Mouse (Mus musculus) bone marrow macrophage, adult 2 months (primary cell): ENCODE data around the gene Ralgps2. TPM values are rescaled to one million over a fixed set of nuclear protein-coding genes. Genes with fewer than 3 reads are reported as not detected.

ENCODE experiments used
- H3K27ac ChIP-seq: 2 replicates; pipeline ENCODE4 v1.5.1; 2012; ENCODE audit warnings: low read depth, low read length; ENCODE audit not compliant: insufficient read depth
- H3K4me1 ChIP-seq: 2 replicates; pipeline ENCODE4 v1.6.1; 2012; ENCODE audit warnings: low read length; ENCODE audit not compliant: control insufficient read depth, insufficient read depth
- H3K4me3 ChIP-seq: 2 replicates; pipeline ENCODE4 v1.5.1; 2012; ENCODE audit warnings: mild to moderate bottlenecking, low read length, moderate library complexity; ENCODE audit not compliant: insufficient read depth
- CTCF ChIP-seq: IDR thresholded peaks from 2 replicates; pipeline ENCODE4 v1.5.1; 2012; ENCODE audit warnings: low read depth, mild to moderate bottlenecking, low read length, moderate library complexity
- POLR2A ChIP-seq: IDR thresholded peaks from 2 replicates; pipeline ENCODE4 v1.6.1; 2012; ENCODE audit warnings: mild to moderate bottlenecking, low read depth, low read length, borderline replicate concordance
- polyA plus RNA-seq: library from polyadenylated mRNA; stranded (reverse); fragments of >200 nt; gene quantifications from 2 replicates; pipeline ENCODE4 v1.2.4, GENCODE M21; 2012; ENCODE audit not compliant: missing spikeins, insufficient read depth, insufficient read length

The Ralgps2 gene
- polyA plus RNA-seq, 1 experiment, result 13.0 TPM

DNA sequence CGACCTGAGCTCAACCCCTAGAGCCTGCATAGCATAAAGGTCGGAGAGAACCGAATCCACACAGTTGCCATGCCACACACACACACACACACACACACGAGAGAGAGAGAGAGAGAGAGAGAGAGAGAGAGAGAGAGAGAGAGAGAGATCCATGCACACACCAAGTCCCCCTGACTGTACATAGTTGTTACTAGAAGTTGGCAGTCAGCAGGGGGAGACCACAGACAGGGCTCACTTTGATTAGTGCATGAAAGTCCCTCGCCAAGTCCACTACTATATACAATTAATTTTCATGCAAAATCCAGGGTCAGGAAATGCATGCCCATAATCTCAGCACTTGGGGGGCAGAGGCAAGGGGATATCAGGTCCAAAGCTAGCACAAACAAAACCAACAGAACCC, 9.2 kb downstream of the Ralgps2 start:
- Histone ChIP-seq H3K4me1 (peaks cover 3% of the 10 kb centered on the region), H3K27ac (no peak overlapping the region), H3K4me3 (no peak overlapping the region)
- no peak for TF ChIP-seq POLR2A
- TF ChIP-seq CTCF, result no peak

DNA sequence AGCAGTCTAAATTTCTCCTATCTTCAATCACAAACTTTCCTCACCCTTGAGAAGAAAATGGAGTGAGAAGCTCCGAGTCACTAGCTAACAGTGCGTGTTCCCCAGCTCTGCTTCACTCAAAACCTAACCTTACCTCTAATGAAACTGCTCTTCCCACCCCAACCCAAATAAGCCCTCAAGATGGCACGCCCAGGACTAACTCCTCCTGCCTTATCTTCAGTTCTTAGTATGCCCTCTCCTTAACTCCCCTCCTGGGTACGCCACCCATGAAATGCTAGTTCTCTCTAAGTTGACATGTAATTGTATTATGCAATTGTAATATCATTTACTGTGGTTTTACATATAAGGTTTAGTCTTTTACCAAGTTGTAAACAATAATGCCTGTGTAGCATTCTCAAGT, 11.2 kb downstream of the Ralgps2 start:
- Histone ChIP-seq H3K27ac (no peak overlapping the region), H3K4me3 (no peak overlapping the region), H3K4me1 (peaks cover 3% of the 10 kb centered on the region)
- TF ChIP-seq POLR2A, result no peak
- no peak for TF ChIP-seq CTCF

DNA sequence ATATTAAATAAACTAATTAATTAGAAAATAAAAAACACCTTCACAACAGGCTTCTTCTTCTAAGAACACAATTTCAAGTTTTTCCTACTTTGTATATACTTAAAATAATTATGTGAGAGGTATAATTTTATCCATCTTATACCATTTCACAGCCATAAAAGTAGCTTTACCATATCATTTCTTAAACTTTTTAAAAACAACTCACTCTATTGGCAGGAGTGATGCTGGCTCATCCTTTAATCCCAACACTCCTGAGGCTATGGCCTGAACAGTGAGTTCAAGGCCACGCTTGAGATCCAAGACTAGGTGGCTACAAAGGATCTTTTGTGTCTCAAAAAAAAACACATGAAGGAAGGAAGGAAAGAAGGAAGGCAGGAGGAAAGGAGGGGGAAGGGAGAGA, 15.9 kb downstream of the Ralgps2 start:
- no peak overlapping the region for H3K27ac ChIP-seq
- TF ChIP-seq CTCF, result no peak
- no peak for TF ChIP-seq POLR2A
- peaks cover 13% of the 10 kb centered on the region for H3K4me1 ChIP-seq
- H3K4me3 ChIP-seq, result no peak overlapping the region

GRCm38 (mm10) chr1:156922921-156923320, 16.5 kb downstream of the Ralgps2 start:
- Histone ChIP-seq H3K27ac (no peak overlapping the region), H3K4me1 (peaks cover 13% of the 10 kb centered on the region), H3K4me3 (no peak overlapping the region)
- TF ChIP-seq POLR2A, result no peak
- no peak for TF ChIP-seq CTCF

GRCm38 (mm10) chr1:156921290-156921994, 18.0 kb downstream of the Ralgps2 start:
- TF ChIP-seq CTCF (no peak), POLR2A (no peak)
- Histone ChIP-seq H3K27ac (peak overlapping the region; percentile 61), H3K4me3 (no peak overlapping the region), H3K4me1 (peaks cover 13% of the 10 kb centered on the region)

- H3K27ac ChIP-seq, result no peak overlapping the region
- peaks cover 13% of the 10 kb centered on the region for H3K4me1 ChIP-seq
- no peak overlapping the region for H3K4me3 ChIP-seq
- TF ChIP-seq CTCF (no peak), POLR2A (no peak)
These were observed 22.0 kb downstream of the Ralgps2 start for GRCm38 (mm10) chr1:156917460-156917859.

DNA sequence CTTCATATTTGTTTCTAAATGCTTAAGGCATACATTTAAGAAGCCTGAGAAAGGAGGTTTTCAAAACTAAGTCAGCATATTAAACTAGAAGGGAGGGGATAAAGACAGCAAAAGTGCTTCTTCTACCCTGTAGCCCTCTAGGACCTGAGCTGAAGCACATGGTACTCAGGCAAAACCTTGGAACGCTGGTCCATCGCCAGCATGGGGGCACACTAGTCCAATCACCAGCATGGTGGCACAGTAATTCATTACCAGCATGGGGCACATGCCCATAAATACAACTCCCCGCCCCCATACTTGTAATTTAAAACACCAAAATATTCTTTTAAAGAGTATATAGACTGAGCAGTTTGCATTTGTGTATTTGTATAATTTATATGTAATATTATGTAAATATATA, 23.1 kb downstream of the Ralgps2 start:
- Histone ChIP-seq H3K27ac (no peak overlapping the region), H3K4me3 (no peak overlapping the region), H3K4me1 (peaks cover 6% of the 10 kb centered on the region)
- TF ChIP-seq POLR2A (no peak), CTCF (no peak)

DNA sequence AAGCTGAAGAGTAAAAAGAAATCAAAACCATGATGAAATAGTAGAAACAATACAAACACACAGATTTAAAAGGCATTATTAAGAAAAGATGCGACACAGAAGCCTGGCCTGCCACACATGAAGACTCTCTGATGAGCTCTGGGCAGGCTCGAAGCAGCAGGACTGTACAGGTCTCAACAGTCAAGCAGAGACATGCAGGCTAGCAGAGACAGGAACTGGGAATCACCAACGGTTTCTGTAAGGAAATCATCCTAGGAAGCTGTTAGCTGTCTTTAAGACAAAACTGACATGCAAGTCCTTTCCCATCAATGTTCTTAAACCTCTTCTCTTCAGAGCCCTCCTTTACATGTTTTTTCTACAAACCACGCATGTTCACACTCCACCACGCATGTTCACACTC, 24.5 kb downstream of the Ralgps2 start:
- Histone ChIP-seq H3K4me1 (peaks cover 4% of the 10 kb centered on the region; the same call in 1 of the 2 replicates), H3K4me3 (no peak overlapping the region)

GRCm38 (mm10) chr1:156913190-156913589, 26.2 kb downstream of the Ralgps2 start:
- no peak overlapping the region for H3K4me3 ChIP-seq
- H3K4me1 ChIP-seq, result peaks cover 2% of the 10 kb centered on the region; the same call in 1 of the 2 replicates
- TF ChIP-seq CTCF (no peak), POLR2A (no peak)
- no peak overlapping the region for H3K27ac ChIP-seq

More for the DNA sequence above, 24.5 kb downstream of the Ralgps2 start:
- no peak overlapping the region for H3K27ac ChIP-seq
- no peak for TF ChIP-seq POLR2A
- no peak for TF ChIP-seq CTCF

DNA sequence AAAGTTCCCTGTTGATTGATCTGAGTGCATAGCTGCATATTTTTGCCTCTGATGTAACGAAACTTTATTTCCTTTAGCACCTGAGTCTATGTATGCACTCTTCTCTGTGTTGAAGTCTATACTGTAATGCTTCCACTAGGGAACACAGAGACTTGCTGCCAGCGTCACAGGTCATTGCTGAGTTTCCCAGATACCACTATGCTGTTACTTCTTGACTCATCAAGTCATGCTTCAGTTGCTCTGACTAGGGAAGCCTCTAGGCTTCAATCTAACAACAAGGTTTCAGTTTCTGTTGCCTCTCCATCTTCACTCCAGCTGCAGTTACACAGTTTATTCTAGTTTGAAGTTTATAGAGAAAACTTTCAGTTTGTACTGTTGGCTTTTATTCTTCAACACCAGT, 28.5 kb downstream of the Ralgps2 start:
- Histone ChIP-seq H3K27ac (no peak overlapping the region), H3K4me1 (peaks cover 2% of the 10 kb centered on the region; the same call in 1 of the 2 replicates), H3K4me3 (no peak overlapping the region)
- TF ChIP-seq POLR2A (no peak), CTCF (no peak)

DNA sequence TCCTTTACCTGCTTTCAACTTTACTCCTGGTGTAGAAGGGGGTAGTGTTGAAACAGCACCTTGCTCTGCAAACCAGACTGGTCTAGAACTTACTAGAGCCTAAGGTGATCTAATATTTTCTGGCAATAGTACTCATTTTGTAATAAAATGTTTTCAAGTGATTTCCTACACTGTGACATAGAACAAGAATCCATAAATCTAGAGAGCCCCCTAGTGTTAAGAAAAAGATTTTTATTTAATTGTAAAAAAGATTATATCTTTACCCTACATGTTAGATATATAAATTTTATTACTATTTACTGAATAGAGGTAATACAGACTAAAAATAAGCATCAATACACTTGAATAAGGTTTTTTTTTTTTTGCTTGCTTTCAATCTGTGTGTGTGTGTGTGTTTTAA, 29.6 kb downstream of the Ralgps2 start:
- H3K4me1 ChIP-seq, result peaks cover 2% of the 10 kb centered on the region; the same call in 1 of the 2 replicates

More for the DNA sequence above, 29.6 kb downstream of the Ralgps2 start:
- Histone ChIP-seq H3K27ac (no peak overlapping the region), H3K4me3 (no peak overlapping the region)
- TF ChIP-seq POLR2A (no peak), CTCF (no peak)
